Mouse (Mus musculus) large intestine, adult 2 months (tissue): ENCODE measurements around the gene Camk2d. TPM values are rescaled to one million over a fixed set of nuclear protein-coding genes. Genes with fewer than 3 reads are reported as not detected.

Source experiments
- DNase-seq: peaks from one replicate; pipeline ENCODE4 v3.0.0-alpha.2; 2012; ENCODE audit warnings: low read depth, low spot score
- WGBS: fragments of 180-500 bp; shearing (Covaris S2); methylation state at CpG from one replicate; pipeline ENCODE4 v1.1.7; 2018; 5-methylcytosine and 5-hydroxymethylcytosine counted together
- polyA plus RNA-seq: library from polyadenylated mRNA; depleted of rRNA; stranded (reverse); fragments of >200 nt; gene quantifications from 2 replicates; pipeline ENCODE4 v1.2.3, GENCODE M21; 2012

Gene Camk2d
- polyA plus RNA-seq, 1 experiment: 91.8 TPM

- 96% methylated on average over 4 of the region's 4 CpGs for WGBS
- no peak for DNase-seq
Observed at GRCm38 (mm10) chr3:126727387-126727786, 131.3 kb downstream of the Camk2d start.

DNA sequence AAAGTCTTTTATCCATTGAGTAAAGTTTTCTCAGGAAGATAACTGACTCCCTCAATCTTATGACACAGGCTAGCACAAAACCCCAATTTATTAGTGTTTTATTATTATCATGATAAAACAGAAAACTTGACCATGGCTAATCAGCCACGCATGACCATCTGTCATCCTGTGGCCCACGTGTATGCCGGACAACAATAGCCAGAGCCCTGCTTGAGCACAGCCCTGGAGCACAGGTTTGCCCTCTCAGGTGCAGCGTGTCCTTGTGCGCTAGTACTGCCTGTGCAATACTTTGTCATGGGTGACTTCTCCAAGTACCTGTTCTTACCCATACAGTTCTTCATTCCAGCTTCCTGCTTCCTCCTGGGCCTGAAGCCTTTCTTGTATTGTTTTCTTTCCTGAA is 134.3 kb downstream of the Camk2d start:
- no peak for DNase-seq
- 93% methylated on average over 5 of the region's 5 CpGs for WGBS

GRCm38 (mm10) chr3:126732323-126732722 is 136.2 kb downstream of the Camk2d start:
- WGBS: 90% methylated on average over 2 of the region's 2 CpGs
- no peak for DNase-seq

GRCm38 (mm10) chr3:126734533-126734932 is 138.4 kb downstream of the Camk2d start:
- no peak for DNase-seq
- WGBS: 94% methylated on average over 2 of the region's 2 CpGs

- 88% methylated on average over 5 of the region's 5 CpGs for WGBS
- DNase-seq: no peak
Observed at GRCm38 (mm10) chr3:126735211-126735610, 139.1 kb downstream of the Camk2d start.

GRCm38 (mm10) chr3:126737128-126737527 is 141.0 kb downstream of the Camk2d start:
- 81% methylated on average over 2 of the region's 2 CpGs for WGBS
- no peak for DNase-seq

GRCm38 (mm10) chr3:126740146-126740545 is 144.0 kb downstream of the Camk2d start:
- 86% methylated on average over 1 of the region's 1 CpGs for WGBS

DNA sequence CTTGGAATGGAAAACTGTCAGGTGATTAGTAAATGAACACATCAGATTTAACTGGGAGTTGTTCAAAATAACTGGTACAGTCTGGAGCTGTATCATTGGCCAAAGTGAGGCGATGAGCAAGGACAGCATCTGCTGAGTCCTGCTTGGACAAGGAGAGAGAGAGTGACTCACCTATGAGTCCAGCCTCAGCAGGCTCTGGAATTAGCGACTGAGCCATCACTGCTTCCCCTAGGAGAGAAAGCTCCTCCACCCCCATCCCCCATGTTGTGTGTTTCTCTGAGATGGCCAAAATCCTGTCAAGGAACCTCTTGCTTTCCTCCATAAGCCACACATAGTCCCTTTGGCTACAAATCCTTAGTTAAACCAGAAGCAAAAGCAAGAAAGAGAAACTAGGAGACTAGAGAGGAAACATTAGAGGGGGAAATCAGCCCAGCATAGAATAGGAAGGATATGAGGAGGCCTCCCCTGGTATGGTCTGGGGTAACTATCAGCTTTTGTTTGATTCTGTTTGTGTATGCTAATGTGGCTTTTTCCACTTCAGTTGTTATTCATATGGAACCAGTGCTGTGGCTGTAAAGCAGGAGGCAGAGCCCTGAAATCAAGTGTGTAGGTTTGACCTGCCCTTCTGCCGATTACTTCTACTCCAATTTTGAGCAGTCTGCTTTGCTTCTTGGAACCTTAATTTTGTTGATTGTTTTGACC is 148.5 kb downstream of the Camk2d start:
- whole genome bisulfite sequencing: 75% methylated on average over 3 of the region's 3 CpGs
- DNase-seq: no peak

More at GRCm38 (mm10) chr3:126740146-126740545, 144.0 kb downstream of the Camk2d start:
- DNase-seq: no peak

DNA sequence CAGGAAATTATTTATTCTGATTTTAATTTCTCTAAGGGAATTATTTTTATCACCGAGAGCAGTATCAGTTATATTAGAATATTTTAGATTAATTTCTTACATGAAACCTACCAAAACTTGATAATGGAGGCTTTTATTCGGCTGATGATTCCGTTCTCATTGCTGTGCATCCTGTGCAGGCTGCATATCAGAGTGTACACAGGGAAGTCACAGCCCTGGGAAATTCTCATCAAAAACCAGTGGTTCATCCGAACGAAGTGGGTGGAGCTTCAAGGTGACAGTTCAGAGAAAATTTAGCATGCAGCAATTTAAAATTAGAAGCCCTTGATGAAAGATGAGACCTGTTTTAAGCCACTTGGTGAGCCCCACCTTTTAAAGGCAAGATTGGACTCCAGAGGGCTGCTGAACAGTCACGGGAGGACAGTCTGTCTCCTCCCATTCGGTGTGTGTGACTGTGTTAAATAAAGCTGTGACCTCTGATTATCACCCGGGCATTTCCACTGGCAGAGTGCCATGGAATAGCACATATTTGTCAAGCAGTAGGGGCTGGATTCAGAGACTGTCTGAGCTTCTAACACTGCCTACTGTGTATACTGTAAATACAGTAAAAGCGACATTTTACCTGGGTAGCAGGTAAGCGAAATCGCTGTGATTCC is 150.2 kb downstream of the Camk2d start:
- DNase-seq: peak; percentile 31
- WGBS: 35% methylated on average over 11 of the region's 11 CpGs

GRCm38 (mm10) chr3:126747628-126748027 is 151.5 kb downstream of the Camk2d start:
- 80% methylated on average over 3 of the region's 3 CpGs for WGBS
- no peak for DNase-seq

GRCm38 (mm10) chr3:126751377-126752098 is 155.4 kb downstream of the Camk2d start:
- DNase-seq: peak; percentile 61
- 27% methylated on average over 7 of the region's 7 CpGs for WGBS

GRCm38 (mm10) chr3:126752978-126753377 is 156.9 kb downstream of the Camk2d start:
- 89% methylated on average over 6 of the region's 6 CpGs for WGBS
- no peak for DNase-seq

- no peak for DNase-seq
Observed at GRCm38 (mm10) chr3:126758398-126758797, 162.3 kb downstream of the Camk2d start.

DNA sequence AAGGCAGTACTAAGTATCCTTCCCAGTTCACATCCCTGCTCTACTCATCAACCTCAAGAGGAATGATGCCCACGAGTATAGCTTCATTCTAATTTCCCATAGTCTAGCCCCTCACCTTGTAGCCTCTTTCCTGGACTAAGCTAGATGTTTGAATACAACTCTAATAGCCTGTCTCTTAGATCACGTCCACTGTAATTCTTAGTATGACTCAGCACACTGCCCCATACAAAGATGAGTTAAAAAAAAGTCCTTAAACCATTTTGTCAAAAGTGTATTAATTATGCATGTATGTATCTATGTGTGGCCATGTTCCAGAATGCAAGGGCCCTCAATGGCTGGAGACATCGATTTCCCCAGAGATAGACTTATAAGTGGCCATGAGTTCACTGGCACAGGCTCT is 164.5 kb downstream of the Camk2d start:
- no peak for DNase-seq
- WGBS: 83% methylated on average over 3 of the region's 3 CpGs

More at GRCm38 (mm10) chr3:126758398-126758797, 162.3 kb downstream of the Camk2d start:
- WGBS: 50% methylated on average over 1 of the region's 1 CpGs

DNA sequence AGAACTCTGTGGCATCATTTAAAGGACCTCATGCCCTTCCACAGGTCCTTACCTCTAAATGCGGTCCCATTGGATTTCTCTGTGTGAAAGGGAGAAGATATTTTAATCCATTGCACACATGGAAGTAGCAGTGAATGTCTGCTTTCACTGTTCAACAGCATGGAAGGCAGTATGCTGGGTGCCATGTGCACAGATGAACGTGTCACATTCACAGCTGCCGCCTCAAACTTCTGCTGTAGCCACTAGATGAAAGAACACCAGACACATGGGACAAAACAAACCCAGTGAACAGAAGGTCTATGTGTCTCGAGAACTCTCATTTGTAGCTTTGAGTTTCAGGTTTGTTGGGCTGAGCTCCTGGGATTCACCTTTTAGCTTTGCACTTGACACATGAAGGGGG is 168.6 kb downstream of the Camk2d start:
- WGBS: 93% methylated on average over 4 of the region's 4 CpGs
- no peak for DNase-seq

DNA sequence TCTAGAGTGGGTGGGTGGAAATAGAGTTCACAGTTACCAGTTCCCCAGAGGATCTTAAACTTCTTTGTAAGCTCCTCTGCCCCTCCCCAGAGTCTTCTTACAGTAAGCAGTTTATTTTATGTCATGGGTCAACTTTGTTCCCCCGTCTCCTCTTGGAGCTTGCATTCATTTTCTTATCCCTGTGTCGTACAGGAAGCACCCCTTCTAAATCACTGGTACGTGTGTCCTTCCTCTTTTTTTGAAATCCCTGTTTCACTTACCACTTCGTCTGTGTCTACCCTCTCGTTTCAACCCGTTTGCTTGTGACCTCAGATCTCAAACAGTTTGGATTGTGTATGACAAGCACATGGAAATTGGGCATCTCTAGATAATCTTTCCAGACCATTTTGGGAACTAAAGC is 174.0 kb downstream of the Camk2d start:
- 73% methylated on average over 6 of the region's 6 CpGs for WGBS
- DNase-seq: no peak

GRCm38 (mm10) chr3:126771032-126771431 is 174.9 kb downstream of the Camk2d start:
- no peak for DNase-seq
- 79% methylated on average over 8 of the region's 8 CpGs for WGBS

GRCm38 (mm10) chr3:126771541-126771940 is 175.4 kb downstream of the Camk2d start:
- 4% methylated on average over 6 of the region's 6 CpGs for WGBS
- peak; percentile 71 for DNase-seq

DNA sequence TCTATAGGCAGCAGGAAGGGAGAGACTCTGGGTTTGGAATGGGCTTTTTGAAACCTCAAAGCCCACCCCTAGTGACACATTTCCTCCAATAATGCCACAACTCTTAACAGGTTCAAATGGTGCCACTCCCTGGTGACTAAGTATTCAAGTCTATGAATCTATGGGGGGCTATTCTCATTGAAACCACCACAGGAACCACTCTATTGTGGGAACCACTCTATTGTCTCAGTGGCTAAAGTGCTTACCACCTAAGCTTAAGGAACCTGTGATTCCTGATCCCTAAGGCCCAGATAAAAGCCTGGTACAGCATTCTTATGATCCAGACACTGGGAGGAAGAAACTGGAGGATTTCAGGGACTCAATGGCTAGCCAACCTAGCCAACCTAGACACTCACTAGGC is 179.9 kb downstream of the Camk2d start:
- DNase-seq: no peak

DNA sequence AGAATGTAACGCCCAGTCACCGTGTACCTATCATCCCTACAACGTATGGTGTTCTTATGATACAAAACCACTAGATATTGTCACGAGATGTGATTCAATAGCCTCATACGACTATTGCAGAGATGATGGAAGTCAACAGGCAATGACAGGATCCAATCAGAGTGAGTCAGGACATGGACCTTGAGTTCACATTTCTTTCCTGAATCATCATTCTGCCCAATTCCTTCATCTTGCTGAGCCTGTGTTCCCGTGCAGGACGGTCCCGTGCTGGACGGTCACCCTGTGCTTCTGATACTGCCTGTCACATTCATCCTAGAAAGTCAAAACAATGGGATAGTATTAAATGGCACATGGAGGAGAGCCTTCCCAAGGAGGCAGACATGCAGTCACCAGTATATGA is 181.0 kb downstream of the Camk2d start:
- DNase-seq: no peak
- WGBS: 96% methylated on average over 9 of the region's 9 CpGs

- DNase-seq: no peak
- 86% methylated on average over 1 of the region's 1 CpGs for WGBS
Observed at GRCm38 (mm10) chr3:126777879-126778278, 181.8 kb downstream of the Camk2d start.
